Comparison of ENCODE assay signal across 8 mouse cellular contexts in the genomic region with DNA sequence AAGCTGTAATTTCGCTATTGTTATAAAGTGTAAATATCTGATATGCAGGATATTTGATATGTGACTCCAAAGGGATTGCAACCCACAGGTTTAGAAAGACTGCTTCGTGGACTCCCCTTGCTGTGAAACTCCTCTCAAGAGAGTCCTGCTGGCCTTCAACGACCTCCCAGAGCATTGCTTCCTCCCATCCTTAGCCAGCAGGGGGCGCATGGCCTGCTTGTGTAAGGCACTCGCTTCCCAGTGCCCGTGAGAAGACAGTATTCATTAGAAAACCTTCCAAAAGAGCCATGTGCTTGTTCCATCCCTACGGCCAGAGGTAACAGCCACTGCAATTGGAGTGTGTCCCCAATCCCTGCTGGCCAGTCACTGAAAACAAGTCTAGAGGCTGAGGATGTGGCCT. TPM values are rescaled to one million over a fixed set of nuclear protein-coding genes. Genes with fewer than 3 reads are reported as not detected.
A peak's percentile ranks its signal among the peaks of the same experiment; 100 is the strongest.
DNase-seq lines count a peak whose midpoint lies in the region; ATAC-seq and TF ChIP-seq lines count a peak whose summit lies in the region.

No protein-coding gene starts in this region.

- 25% methylated on average over 7 of the region's 7 CpGs for WGBS in lung, postnatal 0 days

- ATAC-seq in lung, postnatal 0 days = peak; percentile 47
- ATAC-seq in activated CD4-positive, CD25-positive, alpha-beta regulatory T cell, adult 4 months = no peak

- no peak overlapping the region for H3K4me2 ChIP-seq in lung, postnatal 0 days (replicated peaks; ENCODE audit: low read depth, low read length)

- H3K4me3 ChIP-seq in ES-Bruce4 (ENCODE audit: low read depth, low read length) = no peak overlapping the region
- H3K4me3 ChIP-seq in lung, postnatal 0 days (ENCODE audit: low read depth, low read length) = no peak overlapping the region

- no peaks in the 10 kb centered on the region for H3K9me3 ChIP-seq in ES-Bruce4 (replicated peaks; ENCODE audit: control insufficient read depth, insufficient read depth, low read length, poor library complexity, severe bottlenecking)
- no peaks in the 10 kb centered on the region for H3K9me3 ChIP-seq in lung, postnatal 0 days (ENCODE audit: low read length)

- peak; percentile 71 for DNase-seq in 416B (ENCODE audit: low read depth)
- DNase-seq in cerebellum, adult 18-20 months = peak; percentile 81 to 88
- peak; percentile 63 to 64 for DNase-seq in gastrocnemius, adult 8-10 months (ENCODE audit: low spot score in 2 of 2)
- DNase-seq in layer of hippocampus, adult 11-12 months (ENCODE audit: low spot score) = peak; percentile 83
- DNase-seq in lung, postnatal 0 days (ENCODE audit: low spot score) = peak; percentile 82
- peak; percentile 52 for DNase-seq in right cerebral cortex, postnatal 36 days (ENCODE audit: low spot score in 2 of 2)

- peaks cover 4% of the 10 kb centered on the region; the same call in 1 of the 2 replicates for H3K36me3 ChIP-seq in ES-Bruce4 (ENCODE audit: control insufficient read depth, insufficient read depth, low read length, poor library complexity, severe bottlenecking)
- H3K36me3 ChIP-seq in lung, postnatal 0 days (ENCODE audit: insufficient read depth, low read length) = peaks cover 21% of the 10 kb centered on the region; the same call in 1 of the 2 replicates

- H3K9ac ChIP-seq in ES-Bruce4 (ENCODE audit: low read depth, poor library complexity, severe bottlenecking) = no peak overlapping the region
- H3K9ac ChIP-seq in lung, postnatal 0 days (replicated peaks; ENCODE audit: low read depth) = no peak overlapping the region

- no peak for TF ChIP-seq EP300 in ES-Bruce4 (IDR thresholded peaks at IDR 0.05; ENCODE audit: insufficient read depth, low read depth, low read length)
- no peak for TF ChIP-seq EP300 in lung, postnatal 0 days (IDR thresholded peaks at IDR 0.05)

- no peak overlapping the region for H3K27ac ChIP-seq in ES-Bruce4 (ENCODE audit: insufficient read depth, low read length)
- H3K27ac ChIP-seq in lung, postnatal 0 days (ENCODE audit: low read length) = no peak overlapping the region

- TF ChIP-seq POLR2A in ES-Bruce4 (IDR thresholded peaks at IDR 0.05; ENCODE audit: insufficient read depth, low read length) = no peak

- TF ChIP-seq CTCF in ES-Bruce4 (IDR thresholded peaks at IDR 0.05; ENCODE audit: low read depth, low read length) = peak; percentile 96
- peak; percentile 94 for TF ChIP-seq CTCF in lung, postnatal 0 days (IDR thresholded peaks at IDR 0.05)

- H3K27me3 ChIP-seq in ES-Bruce4 (ENCODE audit: control insufficient read depth, insufficient read depth, low read length, poor library complexity, severe bottlenecking) = no peaks in the 10 kb centered on the region
- no peaks in the 10 kb centered on the region for H3K27me3 ChIP-seq in lung, postnatal 0 days (replicated peaks; ENCODE audit: insufficient read depth, low read length)

- H3K4me1 ChIP-seq in ES-Bruce4 (ENCODE audit: control insufficient read depth, insufficient read depth, low read length) = no peaks in the 10 kb centered on the region
- no peaks in the 10 kb centered on the region for H3K4me1 ChIP-seq in lung, postnatal 0 days (ENCODE audit: insufficient read depth, low read depth, low read length)

RNA-seq across cellular contexts. Expression of a gene that starts 23.4 kb away (rescaled TPM):
- polyA plus RNA-seq in ES-Bruce4 (2011; ENCODE audit: insufficient read depth, insufficient read length, low read depth, missing spikeins) = not detected in 2 replicates
- not detected for total RNA-seq in gastrocnemius, adult 8-10 months (2022)
- polyA plus RNA-seq in lung, postnatal 0 days (2015; fragmentation: Nextera tagmentation; extraction: Ambion mirVana) = 0.04 and 0.13 TPM in 2 replicates
- under 1 TPM; 0.47 to 0.48 TPM for polyA plus RNA-seq in activated CD4-positive, CD25-positive, alpha-beta regulatory T cell, adult 4 months (2017; shearing (Covaris generic))

RNA-seq across cellular contexts. Expression of a gene that starts 58.8 kb away (rescaled TPM):
- not detected in 2 replicates for polyA plus RNA-seq in ES-Bruce4 (2011; ENCODE audit: insufficient read depth, insufficient read length, low read depth, missing spikeins)
- total RNA-seq in gastrocnemius, adult 8-10 months (2022) = not detected
- 0.02 and 0.08 TPM in 2 replicates for polyA plus RNA-seq in lung, postnatal 0 days (2015; fragmentation: Nextera tagmentation; extraction: Ambion mirVana)
- not detected for polyA plus RNA-seq in activated CD4-positive, CD25-positive, alpha-beta regulatory T cell, adult 4 months (2017; shearing (Covaris generic))
